Mouse (Mus musculus) liver, embryonic 18 days (tissue): Measurements from ENCODE around the gene Olfr154. TPM values are rescaled to one million over a fixed set of nuclear protein-coding genes. Genes with fewer than 3 reads are reported as not detected.

ENCODE experiments used
- polyA plus RNA-seq: library from polyadenylated mRNA; depleted of rRNA; stranded (reverse); fragments of >200 nt; gene quantifications from 2 replicates; pipeline ENCODE4 v1.2.3, GENCODE M21; 2012; rRNA removed

The Olfr154 gene
- polyA plus RNA-seq: not detected in 2 replicates

GRCm38 (mm10) chr2:85664355-85664754, at the start of gene Olfr154:
Olfr154 (minus strand) TSS chr2:85664455.

GRCm38 (mm10) chr2:85689131-85689530, 24.9 kb upstream of the Olfr154 start, which contains the start of gene Olfr1008:
Olfr1008 (plus strand) TSS chr2:85689431.

GRCm38 (mm10) chr2:85678667-85679066, 14.4 kb upstream of the Olfr154 start, which contains the start of gene Olfr1006:
Olfr1006 (minus strand) TSS chr2:85678767.

GRCm38 (mm10) chr2:85650604-85651003, 13.7 kb downstream of the Olfr154 start, which contains the start of gene Olfr1002:
Olfr1002 (minus strand) TSS chr2:85650704.

Other genes starting within 250 kb of the Olfr154 start
- not detected in 2 replicates for gene Olfr993, start 249.6 kb downstream of the Olfr154 start, polyA plus RNA-seq
- gene Olfr994, start 228.0 kb downstream of the Olfr154 start, polyA plus RNA-seq: not detected in 2 replicates
- not detected in 2 replicates for gene Olfr995, start 220.8 kb downstream of the Olfr154 start, polyA plus RNA-seq
- gene 4833423E24Rik, start 145.4 kb downstream of the Olfr154 start, polyA plus RNA-seq: not detected in 2 replicates
- not detected in 2 replicates for gene Olfr996, start 85.2 kb downstream of the Olfr154 start, polyA plus RNA-seq
- not detected in 2 replicates for gene Olfr998, start 75.5 kb downstream of the Olfr154 start, polyA plus RNA-seq
- not detected in 2 replicates for gene Olfr1000, start 52.6 kb downstream of the Olfr154 start, polyA plus RNA-seq
- not detected in 2 replicates for gene Olfr1002, start 13.8 kb downstream of the Olfr154 start, polyA plus RNA-seq
- not detected in 2 replicates for gene Olfr1006, start 14.3 kb upstream of the Olfr154 start, polyA plus RNA-seq
- gene Olfr1008, start 25.0 kb upstream of the Olfr154 start, polyA plus RNA-seq: not detected in 2 replicates
- not detected in 2 replicates for gene Olfr1009, start 51.0 kb upstream of the Olfr154 start, polyA plus RNA-seq
- gene Olfr1012, start 98.3 kb upstream of the Olfr154 start, polyA plus RNA-seq: not detected in 2 replicates
- not detected in 2 replicates for gene Olfr1013, start 102.6 kb upstream of the Olfr154 start, polyA plus RNA-seq
- gene Olfr1014, start 108.3 kb upstream of the Olfr154 start, polyA plus RNA-seq: not detected in 2 replicates
- not detected in 2 replicates for gene Olfr1015, start 117.6 kb upstream of the Olfr154 start, polyA plus RNA-seq
- gene Olfr1016, start 138.1 kb upstream of the Olfr154 start, polyA plus RNA-seq: not detected in 2 replicates
- not detected in 2 replicates for gene Olfr1018, start 154.0 kb upstream of the Olfr154 start, polyA plus RNA-seq
- not detected in 2 replicates for gene Olfr1019, start 181.0 kb upstream of the Olfr154 start, polyA plus RNA-seq
- not detected in 2 replicates for gene Olfr1020, start 182.6 kb upstream of the Olfr154 start, polyA plus RNA-seq
- not detected in 2 replicates for gene Olfr1022, start 204.1 kb upstream of the Olfr154 start, polyA plus RNA-seq
- gene Olfr1023, start 221.2 kb upstream of the Olfr154 start, polyA plus RNA-seq: not detected in 2 replicates
- gene Olfr1024, start 240.6 kb upstream of the Olfr154 start, polyA plus RNA-seq: not detected in 2 replicates